Mouse (Mus musculus) heart, embryonic 11.5 days (tissue): ENCODE data around the gene Fbxl16. TPM values are rescaled to one million over a fixed set of nuclear protein-coding genes. Genes with fewer than 3 reads are reported as not detected.

Experiments
- ATAC-seq: fragments of 200-750 bp; cut with Nextera tagmentation; replicated peaks from 2 replicates; pipeline ENCODE4 v1.8.0; 2017; ENCODE audit warnings: moderate library complexity; ENCODE audit not compliant: insufficient number of reproducible peaks, low FRiP score, low TSS enrichment
- H3K27ac ChIP-seq: fragments of 300-500 bp; sonication (generic); 2 replicates; pipeline ENCODE4 v1.5.1; 2014; ENCODE audit warnings: mild to moderate bottlenecking, low read depth, low read length
- H3K27me3 ChIP-seq: fragments of 300-500 bp; sonication (generic); 2 replicates; pipeline ENCODE4 v1.6.1; 2014; ENCODE audit warnings: mild to moderate bottlenecking, low read length, mixed read lengths; ENCODE audit not compliant: control insufficient read depth, insufficient read depth
- H3K36me3 ChIP-seq: fragments of 300-500 bp; sonication (generic); 2 replicates; pipeline ENCODE4 v1.6.1; 2014; ENCODE audit warnings: mild to moderate bottlenecking, low read length, moderate library complexity, mixed read lengths; ENCODE audit not compliant: control insufficient read depth, insufficient read depth
- H3K4me1 ChIP-seq: fragments of 300-500 bp; sonication (generic); 2 replicates; pipeline ENCODE4 v1.6.1; 2014; ENCODE audit warnings: low read length; ENCODE audit not compliant: control insufficient read depth, insufficient read depth
- H3K4me2 ChIP-seq: fragments of 300-500 bp; sonication (generic); 2 replicates; pipeline ENCODE4 v1.6.1; 2014; ENCODE audit warnings: mild to moderate bottlenecking, moderate library complexity
- H3K4me3 ChIP-seq: fragments of 300-500 bp; sonication (generic); 2 replicates; pipeline ENCODE4 v1.5.1; 2014; ENCODE audit warnings: low read depth, low read length
- H3K9ac ChIP-seq: fragments of 300-500 bp; sonication (generic); 2 replicates; pipeline ENCODE4 v1.6.1; 2014; ENCODE audit warnings: mild to moderate bottlenecking, low read depth, low read length, moderate library complexity
- H3K9me3 ChIP-seq: fragments of 300-500 bp; sonication (generic); replicated peaks from 2 replicates; pipeline ENCODE4 v1.6.1; 2016; ENCODE audit warnings: low read length; ENCODE audit not compliant: control insufficient read depth
- WGBS: fragments of 180-500 bp; shearing (Covaris S2); extraction: QIAGEN DNeasy Blood & Tissue Kit; methylation state at CpG from one replicate; pipeline ENCODE4 v1.1.7; 2014; ENCODE audit not compliant: insufficient replicate concordance; 5-methylcytosine and 5-hydroxymethylcytosine counted together
- polyA plus RNA-seq: library from polyadenylated mRNA; unstranded; fragments of >200 nt; fragmentation: Nextera tagmentation; extraction: Ambion mirVana; gene quantifications from 2 replicates; pipeline ENCODE4 v1.2.1, GENCODE M21; 2014

Gene Fbxl16
- polyA plus RNA-seq, 1 experiment from 2014 or later: 1.1 TPM

DNA sequence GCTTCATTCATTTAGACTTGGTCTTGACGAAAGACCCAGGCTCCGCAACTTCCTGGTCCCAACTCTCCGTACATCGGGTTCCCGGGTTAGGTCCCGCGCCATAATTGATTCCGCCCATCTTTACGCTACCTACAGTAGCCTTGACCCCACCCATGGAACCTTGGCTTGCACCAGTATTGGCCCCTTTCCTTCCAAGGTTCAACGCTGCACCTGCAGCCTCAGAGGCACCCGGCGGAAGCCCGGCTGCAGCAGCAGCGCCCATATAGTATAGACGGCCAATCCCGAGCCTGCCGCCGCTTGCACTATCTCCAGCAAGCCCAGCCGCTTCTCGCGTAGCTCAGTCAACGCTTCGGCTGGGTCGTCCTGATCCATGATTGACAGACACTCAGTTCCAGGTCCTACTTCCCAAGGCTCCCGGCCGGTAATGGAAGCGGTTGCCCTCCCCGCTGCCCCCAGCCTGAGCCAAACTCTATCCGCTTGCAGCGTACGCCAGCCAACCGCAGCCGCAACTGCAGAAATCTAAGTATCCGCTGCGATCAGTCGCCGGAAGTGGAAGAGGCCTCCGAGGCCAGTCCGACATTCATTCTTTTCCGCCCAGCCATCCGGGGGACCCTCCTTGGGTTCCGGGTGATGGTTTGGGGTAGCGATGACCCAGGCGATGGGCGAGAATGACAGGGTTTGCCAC is 16.9 kb upstream of the Fbxl16 start:
- Histone ChIP-seq H3K4me3 (peak overlapping the region; percentile 71), H3K9me3 (no peaks in the 10 kb centered on the region), H3K4me2 (peak overlapping the region; percentile 80), H3K4me1 (peaks cover 34% of the 10 kb centered on the region), H3K27ac (peak overlapping the region; percentile 90), H3K27me3 (no peaks in the 10 kb centered on the region), H3K36me3 (peaks cover 11% of the 10 kb centered on the region), H3K9ac (peak overlapping the region; percentile 80)
- WGBS: under 1% methylated on average over 45 of the region's 45 CpGs
- peak; percentile 45 for ATAC-seq

DNA sequence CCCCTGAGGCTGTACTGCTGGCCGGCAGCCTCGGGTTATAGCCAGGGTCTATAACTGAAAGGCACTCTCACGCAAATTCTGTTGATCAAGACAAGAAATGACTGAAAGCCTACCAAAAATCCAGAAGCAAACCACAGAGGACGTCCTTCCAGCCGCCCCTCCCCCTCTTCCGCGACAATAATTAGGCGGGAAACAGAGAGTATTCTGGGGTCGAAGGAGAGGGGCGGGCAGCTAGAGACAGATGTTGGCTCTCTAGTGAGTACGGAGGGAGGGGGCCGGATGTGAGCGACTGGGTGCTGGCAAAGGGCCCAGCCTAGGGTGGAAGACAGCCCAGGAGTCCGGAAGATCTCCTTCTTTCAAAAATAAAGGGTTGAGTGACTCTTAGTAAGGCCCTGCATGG is 16.3 kb upstream of the Fbxl16 start, which contains the start of gene Fam173a:
Gene Fam173a (minus strand): TSS at position 287 of the 400 bp plus-strand sequence.
- Histone ChIP-seq H3K4me2 (peak within 1 kb of the TSS; percentile 80), H3K4me3 (peak within 1 kb of the TSS; percentile 71), H3K9me3 (no peaks in the 10 kb centered on the region), H3K4me1 (peaks cover 34% of the 10 kb centered on the region), H3K27me3 (no peaks in the 10 kb centered on the region), H3K9ac (peak within 1 kb of the TSS; percentile 80), H3K27ac (peak within 1 kb of the TSS; percentile 90), H3K36me3 (peaks cover 9% of the 10 kb centered on the region)
- 1% methylated on average over 14 of the region's 14 CpGs for WGBS
- ATAC-seq: peak; percentile 67

DNA sequence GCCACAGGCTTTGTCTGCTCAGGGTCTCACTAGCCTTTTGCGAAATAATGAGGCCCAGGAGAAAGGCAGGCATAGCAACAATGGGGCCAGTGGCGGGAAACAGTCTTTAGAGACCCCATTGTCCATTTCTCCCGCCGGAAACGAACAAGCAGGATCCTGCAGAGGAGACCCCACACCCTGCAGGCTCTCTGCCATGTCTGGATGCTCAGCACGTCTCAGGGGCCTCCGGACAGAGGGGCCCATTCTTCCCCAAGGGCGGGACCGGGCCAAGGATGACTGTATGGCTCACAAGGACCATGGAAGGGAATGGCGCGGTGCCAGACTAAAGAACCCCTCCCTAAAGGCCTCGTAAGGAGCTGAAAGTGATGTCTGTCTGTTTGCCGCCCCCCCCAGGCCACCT is 14.7 kb upstream of the Fbxl16 start:
- no peak for ATAC-seq
- no peak overlapping the region for H3K27ac ChIP-seq
- no peak overlapping the region for H3K4me2 ChIP-seq
- no peaks in the 10 kb centered on the region for H3K27me3 ChIP-seq
- no peaks in the 10 kb centered on the region for H3K9me3 ChIP-seq
- peaks cover 6% of the 10 kb centered on the region; the same call in 1 of the 2 replicates for H3K36me3 ChIP-seq
- H3K4me3 ChIP-seq: no peak overlapping the region
- WGBS: 75% methylated on average over 13 of the region's 13 CpGs
- H3K9ac ChIP-seq: no peak overlapping the region
- H3K4me1 ChIP-seq: peaks cover 34% of the 10 kb centered on the region

DNA sequence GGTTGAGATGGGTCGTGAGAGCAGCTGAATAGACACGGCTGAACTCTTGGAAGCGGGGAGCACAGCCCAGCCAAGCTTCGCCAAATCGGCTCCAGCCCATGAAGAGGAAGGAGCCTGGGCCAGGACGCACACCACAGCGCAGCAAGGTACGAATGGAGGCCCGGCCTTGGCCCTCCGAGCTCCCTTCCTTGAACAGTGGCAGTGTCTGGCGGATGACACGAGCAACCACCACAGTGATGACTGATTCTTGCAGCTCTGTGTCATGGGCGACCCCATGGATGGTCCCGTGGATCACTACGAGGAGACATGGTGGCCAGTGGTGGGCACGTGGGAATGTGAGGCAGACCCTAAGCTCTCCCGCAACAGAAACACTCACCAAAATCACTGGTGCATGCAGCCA is 13.9 kb upstream of the Fbxl16 start:
- no peak overlapping the region for H3K27ac ChIP-seq
- H3K36me3 ChIP-seq: no peaks in the 10 kb centered on the region
- peak overlapping the region; percentile 55 for H3K4me3 ChIP-seq
- H3K4me2 ChIP-seq: peak overlapping the region; percentile 99
- peaks cover 34% of the 10 kb centered on the region for H3K4me1 ChIP-seq
- no peak for ATAC-seq
- no peaks in the 10 kb centered on the region for H3K27me3 ChIP-seq
- 82% methylated on average over 17 of the region's 17 CpGs for WGBS
- H3K9ac ChIP-seq: no peak overlapping the region
- H3K9me3 ChIP-seq: no peaks in the 10 kb centered on the region

DNA sequence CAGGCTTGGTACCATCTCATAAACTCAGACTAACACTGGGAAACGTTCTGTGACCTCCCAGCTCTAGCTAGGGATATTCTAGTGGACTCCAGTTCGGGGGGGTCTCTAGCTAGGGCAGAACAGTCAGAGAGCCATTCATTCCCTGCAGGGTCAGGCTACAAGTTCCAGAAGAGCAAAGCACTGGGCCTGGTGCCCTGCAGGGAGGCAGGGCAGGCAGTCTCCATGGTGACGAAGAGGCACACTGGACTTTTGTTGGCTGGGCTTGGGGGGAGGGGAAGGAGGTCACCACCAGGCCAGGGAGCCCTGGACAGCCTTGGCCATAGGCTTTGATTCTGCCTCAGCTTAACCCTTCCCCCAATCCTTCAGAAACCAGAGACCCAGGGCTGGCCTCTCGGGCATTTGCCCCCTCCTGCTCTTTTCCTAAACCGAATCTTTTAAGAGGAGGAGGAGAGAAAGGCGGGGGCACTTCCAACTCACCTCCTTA is 13.2 kb upstream of the Fbxl16 start, which contains the start of gene AC134908.4:
Gene AC134908.4 (minus strand): TSS at position 51 of the 484 bp plus-strand sequence.
- Histone ChIP-seq H3K4me1 (peaks cover 32% of the 10 kb centered on the region), H3K4me3 (peak within 1 kb of the TSS; percentile 55), H3K27ac (no peak within 1 kb of the TSS), H3K36me3 (no peaks in the 10 kb centered on the region), H3K9me3 (no peaks in the 10 kb centered on the region), H3K4me2 (peak within 1 kb of the TSS; percentile 99), H3K27me3 (no peaks in the 10 kb centered on the region), H3K9ac (peak within 1 kb of the TSS; percentile 68)
- ATAC-seq: no peak
- WGBS: 12% methylated on average over 6 of the region's 6 CpGs

DNA sequence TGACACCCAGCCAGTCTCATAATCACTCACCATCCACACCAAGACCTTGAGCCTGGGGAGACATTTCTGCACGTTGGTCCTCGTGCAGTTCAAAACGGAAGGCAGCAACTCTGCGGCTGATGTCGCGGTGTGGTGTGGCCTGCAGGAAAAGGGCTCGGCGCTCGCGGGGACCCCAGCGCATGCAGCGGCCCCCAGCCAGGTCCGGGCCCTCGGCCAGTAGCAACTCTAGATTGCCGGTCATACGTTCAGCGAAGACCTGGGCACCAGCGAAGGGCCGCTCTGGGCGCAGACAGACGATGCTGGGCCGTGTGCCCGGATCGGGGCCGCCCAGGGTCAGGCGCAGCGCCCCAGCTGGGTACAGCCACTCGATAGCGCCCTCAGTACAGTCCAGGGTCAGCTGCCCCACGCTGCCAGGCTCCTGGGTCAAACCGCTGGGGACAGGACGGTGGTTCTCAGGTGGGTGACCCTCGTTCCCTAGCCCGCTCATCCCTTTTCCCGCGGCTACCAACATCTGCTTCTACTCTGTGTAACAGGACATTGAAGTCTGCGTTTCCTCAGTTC is 12.6 kb upstream of the Fbxl16 start:
- ATAC-seq: no peak
- no peaks in the 10 kb centered on the region for H3K27me3 ChIP-seq
- peak overlapping the region; percentile 55 for H3K4me3 ChIP-seq
- H3K27ac ChIP-seq: no peak overlapping the region
- H3K4me2 ChIP-seq: peak overlapping the region; percentile 99
- peak overlapping the region; percentile 68 for H3K9ac ChIP-seq
- H3K9me3 ChIP-seq: no peaks in the 10 kb centered on the region
- H3K4me1 ChIP-seq: peaks cover 25% of the 10 kb centered on the region
- 1% methylated on average over 37 of the region's 37 CpGs for WGBS
- H3K36me3 ChIP-seq: no peaks in the 10 kb centered on the region

DNA sequence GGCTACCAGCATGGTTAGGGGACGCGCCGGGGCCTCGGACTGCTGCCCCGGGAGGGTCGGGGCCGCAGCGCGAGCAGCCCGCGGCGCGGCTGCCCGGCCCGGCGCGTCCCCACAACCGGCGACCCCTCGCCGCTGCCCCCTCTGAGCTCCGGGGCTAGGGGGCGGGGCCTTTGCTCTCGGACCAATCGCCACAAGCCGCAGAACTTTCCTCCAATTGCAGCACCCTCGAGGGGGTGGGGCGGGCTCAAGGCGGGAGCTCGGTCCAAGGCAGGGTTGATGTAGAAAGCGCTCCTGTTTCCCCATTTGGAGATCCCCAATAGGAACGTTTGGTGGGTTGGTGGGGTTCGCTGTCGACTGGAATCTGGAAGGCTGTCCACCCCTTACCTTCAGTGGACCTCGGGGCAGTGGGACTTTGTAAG is 11.9 kb upstream of the Fbxl16 start, which contains the start of gene Metrn:
Gene Metrn (minus strand): TSS at position 186 of the 419 bp plus-strand sequence.
- 0% methylated on average over 34 of the region's 35 CpGs for WGBS
- peak within 1 kb of the TSS; percentile 99 for H3K4me2 ChIP-seq
- no peaks in the 10 kb centered on the region for H3K27me3 ChIP-seq
- H3K4me3 ChIP-seq: peak within 1 kb of the TSS; percentile 55
- ATAC-seq: peak; percentile 67
- no peak within 1 kb of the TSS for H3K27ac ChIP-seq
- peaks cover 23% of the 10 kb centered on the region for H3K4me1 ChIP-seq
- H3K9ac ChIP-seq: peak within 1 kb of the TSS; percentile 68
- no peaks in the 10 kb centered on the region for H3K36me3 ChIP-seq
- no peaks in the 10 kb centered on the region for H3K9me3 ChIP-seq

DNA sequence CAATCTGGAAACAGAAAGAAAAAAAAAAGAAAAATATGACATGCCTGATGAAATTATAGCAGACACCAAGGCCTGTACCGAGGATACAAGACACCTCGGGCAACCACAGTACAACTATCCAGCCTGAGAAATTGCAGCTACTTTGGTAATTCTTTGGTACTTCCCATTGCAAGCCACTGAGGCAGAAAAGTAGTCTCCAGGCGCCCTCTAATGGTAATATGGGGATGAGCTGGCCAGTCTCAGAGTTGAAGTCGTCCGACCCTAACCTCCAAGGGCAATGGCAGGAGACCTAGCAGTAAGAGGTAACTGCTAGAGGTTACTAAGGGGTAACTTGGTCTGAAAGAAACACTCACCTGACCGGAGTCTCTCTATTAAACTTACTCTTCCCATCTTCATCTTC is 7.9 kb upstream of the Fbxl16 start:
- no peaks in the 10 kb centered on the region for H3K36me3 ChIP-seq
- H3K27me3 ChIP-seq: no peaks in the 10 kb centered on the region; the same call in 1 of the 2 replicates
- no peak overlapping the region for H3K9ac ChIP-seq
- no peak overlapping the region for H3K27ac ChIP-seq
- 7% methylated on average over 6 of the region's 6 CpGs for WGBS
- no peak overlapping the region for H3K4me3 ChIP-seq
- no peak overlapping the region for H3K4me2 ChIP-seq
- no peak for ATAC-seq
- peaks cover 8% of the 10 kb centered on the region for H3K4me1 ChIP-seq
- no peaks in the 10 kb centered on the region for H3K9me3 ChIP-seq
